Comparison of ENCODE assay signal across 8 mouse cellular contexts in genomic region chr4:145286369-145287120, GRCm38 (mm10). TPM values are rescaled to one million over a fixed set of nuclear protein-coding genes. Genes with fewer than 3 reads are reported as not detected.
DNase-seq lines count a peak whose midpoint lies in the region; ATAC-seq lines count a peak whose summit lies in the region.

No protein-coding gene starts in this region.

- H3K4me3 ChIP-seq in intestine, embryonic 16.5 days (ENCODE audit: low read length): no peak overlapping the region

- peak; percentile 81 for ATAC-seq in intestine, embryonic 16.5 days
- ATAC-seq in megakaryocyte-erythroid progenitor cell, adult 5-6 weeks (replicated peaks; ENCODE audit: low FRiP score, low TSS enrichment, poor library complexity, severe bottlenecking): peak; percentile 96

- intact Hi-C loops in gastrocnemius, postnatal 14 days (cut with DNase I; ENCODE audit: low total_unique reads): loop anchor here (2.0 kb wide), 1 partner anchor 130 kb away; no protein-coding TSS in a partner anchor
- intact Hi-C loops in left cerebral cortex, postnatal 10 days (cut with DNase I): loop anchor here (1.0 to 5.0 kb wide), 2 partner anchors 72 to 89 kb away; partner anchors contain the start of gene Vps13d

- H3K27ac ChIP-seq in intestine, embryonic 16.5 days (ENCODE audit: low read length): no peak overlapping the region

- peak; percentile 72 for DNase-seq in ovary, postnatal 14 days (ENCODE audit: low spot score)
- DNase-seq in ovary, postnatal 10 days (ENCODE audit: low spot score): no peak
- DNase-seq in embryo, embryonic 10.5 days (ENCODE audit: low spot score): peak; percentile 89
- peak; percentile 47 for DNase-seq in gastrocnemius, postnatal 14 days
- DNase-seq in left cerebral cortex, postnatal 10 days (ENCODE audit: extremely low spot score in 1 of 2, low spot score in 2 of 2): peak; percentile 57 to 68
- peak; percentile 68 for DNase-seq in right cerebral cortex, postnatal 4 days

- no peaks in the 10 kb centered on the region for H3K36me3 ChIP-seq in intestine, embryonic 16.5 days (ENCODE audit: control insufficient read depth, insufficient read depth, low read length)

- no peak overlapping the region for H3K4me2 ChIP-seq in intestine, embryonic 16.5 days (ENCODE audit: low read depth, low read length)

- H3K27me3 ChIP-seq in intestine, embryonic 16.5 days (replicated peaks; ENCODE audit: control insufficient read depth, insufficient read depth, low read length): no peaks in the 10 kb centered on the region

- H3K4me1 ChIP-seq in intestine, embryonic 16.5 days (ENCODE audit: control insufficient read depth, insufficient read depth, low read length): no peaks in the 10 kb centered on the region

- 45% methylated on average over 4 of the region's 4 CpGs for WGBS in intestine, embryonic 16.5 days

- no peaks in the 10 kb centered on the region for H3K9me3 ChIP-seq in intestine, embryonic 16.5 days (ENCODE audit: control insufficient read depth, low read length)

- no peak overlapping the region for H3K9ac ChIP-seq in intestine, embryonic 16.5 days (ENCODE audit: low read depth, low read length)

RNA-seq across cellular contexts. Expression of gene Tnfrsf8, which starts 28.4 kb away (rescaled TPM):
- under 1 TPM; 0.08 to 0.09 TPM for total RNA-seq in gastrocnemius, postnatal 14 days (2021)
- 0.04 TPM in 1 of 2 replicates, not detected in the other for polyA plus RNA-seq in intestine, embryonic 16.5 days (2015; fragmentation: Nextera tagmentation; extraction: Ambion mirVana)
- total RNA-seq in left cerebral cortex, postnatal 10 days (2021): under 1 TPM; 0.83 to 0.99 TPM
- 0.31 TPM in 1 of 2 replicates, not detected in the other for total RNA-seq in megakaryocyte-erythroid progenitor cell, adult 5-6 weeks (2014; fragmentation: Nextera tagmentation)
- not detected in 2 replicates for total RNA-seq in megakaryocyte-erythroid progenitor cell, adult 5-6 weeks (2017)

RNA-seq across cellular contexts. Expression of gene Tnfrsf1b, which starts 39.9 kb away (rescaled TPM):
- 1 to 10 TPM; 2.9 to 4.0 TPM for total RNA-seq in gastrocnemius, postnatal 14 days (2021)
- polyA plus RNA-seq in intestine, embryonic 16.5 days (2015; fragmentation: Nextera tagmentation; extraction: Ambion mirVana): 6.0 and 6.3 TPM in 2 replicates
- 1 to 10 TPM; 2.8 to 3.6 TPM for total RNA-seq in left cerebral cortex, postnatal 10 days (2021)
- total RNA-seq in megakaryocyte-erythroid progenitor cell, adult 5-6 weeks (2014; fragmentation: Nextera tagmentation): 2.3 and 4.9 TPM in 2 replicates
- 1.9 and 3.7 TPM in 2 replicates for total RNA-seq in megakaryocyte-erythroid progenitor cell, adult 5-6 weeks (2017)
